ENCODE assay signal across 16 mouse cellular contexts in genomic region chr2:106461490-106461889, GRCm38 (mm10).
DNase-seq lines count a peak whose midpoint lies in the region; ATAC-seq lines count a peak whose summit lies in the region.
"Had no signal": no experiment of that assay in that cellular context is flagged by ENCODE, and none has a peak within 500 bp of the region (broad histone marks: within the 10 kb centered on the region; RNA-seq: fewer than 3 reads in every experiment).

No protein-coding gene starts in this region.

- H3K27me3 ChIP-seq in heart, embryonic 15.5 days = no peaks in the 10 kb centered on the region
- H3K27me3 ChIP-seq in midbrain, embryonic 13.5 days = no peaks in the 10 kb centered on the region
- no peaks in the 10 kb centered on the region for H3K27me3 ChIP-seq in midbrain, embryonic 11.5 days (ENCODE audit: control insufficient read depth, insufficient read depth, low read length)
- no peaks in the 10 kb centered on the region for H3K27me3 ChIP-seq in limb, embryonic 12.5 days
- H3K27me3 ChIP-seq: forebrain, embryonic 13.5 days; kidney, embryonic 15.5 days had no signal

- no peaks in the 10 kb centered on the region for H3K36me3 ChIP-seq in heart, embryonic 15.5 days
- no peaks in the 10 kb centered on the region for H3K36me3 ChIP-seq in midbrain, embryonic 13.5 days
- no peaks in the 10 kb centered on the region for H3K36me3 ChIP-seq in midbrain, embryonic 11.5 days (ENCODE audit: control insufficient read depth, insufficient read depth, low read length)
- no peaks in the 10 kb centered on the region for H3K36me3 ChIP-seq in limb, embryonic 12.5 days
- H3K36me3 ChIP-seq: kidney, embryonic 15.5 days had no signal

- peak; percentile 78 for ATAC-seq in heart, embryonic 15.5 days (replicated peaks; ENCODE audit: insufficient number of reproducible peaks, insufficient read depth, low FRiP score, low read depth)
- no peak for ATAC-seq in midbrain, embryonic 13.5 days
- no peak for ATAC-seq in midbrain, embryonic 11.5 days (ENCODE audit: low FRiP score)
- ATAC-seq in limb, embryonic 12.5 days (ENCODE audit: insufficient number of reproducible peaks, insufficient read depth, low FRiP score, low TSS enrichment, low read depth) = 0 out of 2 replicates have a peak, but pooled peaks have one; percentile 45
- ATAC-seq: intestine, embryonic 16.5 days had no signal

- peak overlapping the region; percentile 45 for H3K4me2 ChIP-seq in heart, embryonic 15.5 days
- H3K4me2 ChIP-seq in midbrain, embryonic 13.5 days (replicated peaks) = no peak overlapping the region
- no peak overlapping the region for H3K4me2 ChIP-seq in midbrain, embryonic 11.5 days
- H3K4me2 ChIP-seq in limb, embryonic 12.5 days = peak overlapping the region; percentile 23
- H3K4me2 ChIP-seq: forebrain, embryonic 13.5 days; hindbrain, embryonic 14.5 days; kidney, embryonic 15.5 days; liver, embryonic 11.5 days had no signal

- no peak overlapping the region for H3K4me3 ChIP-seq in heart, embryonic 15.5 days
- no peak overlapping the region for H3K4me3 ChIP-seq in midbrain, embryonic 13.5 days (replicated peaks)
- H3K4me3 ChIP-seq in midbrain, embryonic 11.5 days (ENCODE audit: low read depth, low read length) = no peak overlapping the region
- no peak overlapping the region for H3K4me3 ChIP-seq in limb, embryonic 12.5 days (replicated peaks)
- H3K4me3 ChIP-seq: forebrain, embryonic 13.5 days; kidney, embryonic 15.5 days had no signal

- H3K4me1 ChIP-seq in heart, embryonic 15.5 days (replicated peaks) = peaks cover 17% of the 10 kb centered on the region
- H3K4me1 ChIP-seq in midbrain, embryonic 13.5 days (replicated peaks) = peaks cover 9% of the 10 kb centered on the region; the same call in 1 of the 2 replicates
- H3K4me1 ChIP-seq in midbrain, embryonic 11.5 days (ENCODE audit: control insufficient read depth, insufficient read depth, low read length) = no peaks in the 10 kb centered on the region
- H3K4me1 ChIP-seq in limb, embryonic 12.5 days (replicated peaks) = peaks cover 23% of the 10 kb centered on the region
- H3K4me1 ChIP-seq: kidney, embryonic 15.5 days had no signal

- no peaks in the 10 kb centered on the region for H3K9me3 ChIP-seq in heart, embryonic 15.5 days (replicated peaks)
- H3K9me3 ChIP-seq in midbrain, embryonic 13.5 days = no peaks in the 10 kb centered on the region
- no peaks in the 10 kb centered on the region for H3K9me3 ChIP-seq in midbrain, embryonic 11.5 days (ENCODE audit: control insufficient read depth, low read length)
- no peaks in the 10 kb centered on the region for H3K9me3 ChIP-seq in limb, embryonic 12.5 days
- H3K9me3 ChIP-seq: forebrain, embryonic 13.5 days; kidney, embryonic 15.5 days had no signal

- 14% methylated on average over 7 of the region's 7 CpGs for WGBS in heart, embryonic 15.5 days
- 86% methylated on average over 7 of the region's 7 CpGs for WGBS in midbrain, embryonic 13.5 days
- 87% methylated on average over 7 of the region's 7 CpGs for WGBS in midbrain, embryonic 11.5 days
- WGBS in limb, embryonic 12.5 days = 32% methylated on average over 7 of the region's 7 CpGs

- H3K9ac ChIP-seq in heart, embryonic 15.5 days = no peak overlapping the region
- no peak overlapping the region for H3K9ac ChIP-seq in midbrain, embryonic 13.5 days (replicated peaks)
- no peak overlapping the region for H3K9ac ChIP-seq in midbrain, embryonic 11.5 days (ENCODE audit: low read length)
- H3K9ac ChIP-seq in limb, embryonic 12.5 days (replicated peaks) = no peak overlapping the region
- H3K9ac ChIP-seq: forebrain, embryonic 13.5 days; hindbrain, embryonic 14.5 days; kidney, embryonic 15.5 days had no signal

- H3K27ac ChIP-seq in heart, embryonic 15.5 days = no peak overlapping the region; the same call in 1 of the 2 replicates
- 0 out of 2 replicates have a peak overlapping the region, but pooled peaks have one; percentile 35 for H3K27ac ChIP-seq in midbrain, embryonic 13.5 days
- no peak overlapping the region for H3K27ac ChIP-seq in midbrain, embryonic 11.5 days (ENCODE audit: low read depth, low read length)
- peak overlapping the region; percentile 50; the same call in 1 of the 2 replicates for H3K27ac ChIP-seq in limb, embryonic 12.5 days
- H3K27ac ChIP-seq: hindbrain, embryonic 14.5 days; kidney, embryonic 15.5 days; macrophage had no signal

- DNase-seq in embryo, embryonic 9.5 days (ENCODE audit: extremely low spot score) = peak; percentile 7
- DNase-seq in embryo, embryonic 10.5 days (ENCODE audit: low spot score) = no peak
- no peak for DNase-seq in heart, adult 18-20 months
- DNase-seq in midbrain, embryonic 11.5 days (ENCODE audit: low spot score, missing footprints) = no peak
- DNase-seq in right cerebral cortex, postnatal 14 days = no peak
- DNase-seq: adrenal gland, adult 2 months; cerebellum, postnatal 14 days had no signal

Comparison
In these comparisons a context has a peak if more than half of its experiments do, and no peak if none do; other contexts are left out.
1. H3K27ac ChIP-seq: peak in midbrain, embryonic 13.5 days (single experiment) and limb, embryonic 12.5 days (single experiment); none in heart, embryonic 15.5 days (single experiment) and midbrain, embryonic 11.5 days (single experiment).
2. ATAC-seq: peak in heart, embryonic 15.5 days (single experiment) and limb, embryonic 12.5 days (single experiment); none in midbrain, embryonic 13.5 days (single experiment) and midbrain, embryonic 11.5 days (single experiment).
3. H3K4me2 ChIP-seq: peak in heart, embryonic 15.5 days (single experiment) and limb, embryonic 12.5 days (single experiment); none in midbrain, embryonic 13.5 days (single experiment) and midbrain, embryonic 11.5 days (single experiment).